Mouse (Mus musculus) liver, postnatal 0 days (tissue): Measurements from ENCODE around the gene Vac14. TPM values are rescaled to one million over a fixed set of nuclear protein-coding genes. Genes with fewer than 3 reads are reported as not detected.

Source experiments
- ATAC-seq: fragments of 200-750 bp; cut with Nextera tagmentation; 2 replicates; pipeline ENCODE4 v1.8.0; 2017; ENCODE audit warnings: mild to moderate bottlenecking, moderate library complexity
- DNase-seq: peaks from one replicate; pipeline ENCODE4 v3.0.0-alpha.2; 2016
- H3K27ac ChIP-seq: fragments of 300-500 bp; sonication (generic); 2 replicates; pipeline ENCODE4 v1.5.1; 2014; ENCODE audit warnings: antibody characterized with exemption, moderate library complexity, mild to moderate bottlenecking, low read depth
- H3K27me3 ChIP-seq: fragments of 300-500 bp; sonication (generic); 2 replicates; pipeline ENCODE4 v1.6.1; 2014; ENCODE audit warnings: low read length, control low read depth, mixed read lengths; ENCODE audit not compliant: insufficient read depth
- H3K36me3 ChIP-seq: fragments of 300-500 bp; sonication (generic); replicated peaks from 2 replicates; pipeline ENCODE4 v1.6.1; 2014; ENCODE audit warnings: mild to moderate bottlenecking, control low read depth, low read length, moderate library complexity, mixed read lengths; ENCODE audit not compliant: insufficient read depth
- H3K4me1 ChIP-seq: fragments of 300-500 bp; sonication (generic); 2 replicates; pipeline ENCODE4 v1.6.1; 2014; ENCODE audit warnings: antibody characterized with exemption, mild to moderate bottlenecking, control low read depth; ENCODE audit not compliant: insufficient read depth
- H3K4me2 ChIP-seq: fragments of 300-500 bp; sonication (generic); 2 replicates; pipeline ENCODE4 v1.6.1; 2014; ENCODE audit warnings: low read depth, mild to moderate bottlenecking, low read length, moderate library complexity, mixed read lengths
- H3K4me3 ChIP-seq: fragments of 300-500 bp; sonication (generic); 2 replicates; pipeline ENCODE4 v1.5.1; 2014; ENCODE audit warnings: low read depth, low read length
- H3K9ac ChIP-seq: fragments of 300-500 bp; sonication (generic); replicated peaks from 2 replicates; pipeline ENCODE4 v1.6.1; 2014; ENCODE audit warnings: mild to moderate bottlenecking, moderate library complexity
- H3K9me3 ChIP-seq: fragments of 300-500 bp; sonication (generic); 2 replicates; pipeline ENCODE4 v1.6.1; 2016; ENCODE audit warnings: mild to moderate bottlenecking, control low read depth, low read length, mixed read lengths
- CTCF ChIP-seq: sonication (generic); IDR thresholded peaks from 2 replicates; pipeline ENCODE4 v1.5.1; 2016; ENCODE audit warnings: antibody characterized with exemption, low read depth
- EP300 ChIP-seq: IDR thresholded peaks from 2 replicates; pipeline ENCODE4 v1.6.1; 2016; ENCODE audit warnings: antibody characterized with exemption, low read depth, mild to moderate bottlenecking
- WGBS: fragments of 180-500 bp; shearing (Covaris S2); extraction: QIAGEN DNeasy Blood & Tissue Kit; methylation state at CpG from one replicate; pipeline ENCODE4 v1.1.7; 2014; ENCODE audit not compliant: insufficient replicate concordance; 5-methylcytosine and 5-hydroxymethylcytosine counted together
- polyA plus RNA-seq: library from polyadenylated mRNA; unstranded; fragments of >200 nt; fragmentation: Nextera tagmentation; extraction: Ambion mirVana; gene quantifications from 2 replicates; pipeline ENCODE4 v1.2.1, GENCODE M21; 2015

The Vac14 gene
- polyA plus RNA-seq, 1 experiment from 2014 or later: 5.5 TPM

DNA sequence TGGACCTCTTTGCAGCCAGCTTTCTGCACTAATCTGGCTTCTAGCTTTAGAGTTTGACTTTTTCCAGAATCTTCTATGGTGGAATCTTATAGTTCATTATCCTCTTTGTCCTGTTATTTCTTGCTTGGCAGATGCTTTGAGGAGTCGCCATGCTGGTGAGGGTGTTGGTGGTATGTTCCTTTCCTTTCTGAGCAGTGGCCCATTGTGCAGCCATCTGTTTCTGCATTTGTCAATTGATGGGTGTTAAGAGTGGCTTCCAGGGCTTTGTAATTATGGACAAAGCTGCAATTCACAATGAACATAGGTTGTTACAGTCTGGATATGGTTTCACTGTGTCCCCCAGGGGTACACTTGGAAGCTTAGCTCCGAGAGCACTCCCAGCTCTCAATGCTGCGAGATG is 146.3 kb downstream of the Vac14 start:
- H3K4me3 ChIP-seq: no peak overlapping the region

DNA sequence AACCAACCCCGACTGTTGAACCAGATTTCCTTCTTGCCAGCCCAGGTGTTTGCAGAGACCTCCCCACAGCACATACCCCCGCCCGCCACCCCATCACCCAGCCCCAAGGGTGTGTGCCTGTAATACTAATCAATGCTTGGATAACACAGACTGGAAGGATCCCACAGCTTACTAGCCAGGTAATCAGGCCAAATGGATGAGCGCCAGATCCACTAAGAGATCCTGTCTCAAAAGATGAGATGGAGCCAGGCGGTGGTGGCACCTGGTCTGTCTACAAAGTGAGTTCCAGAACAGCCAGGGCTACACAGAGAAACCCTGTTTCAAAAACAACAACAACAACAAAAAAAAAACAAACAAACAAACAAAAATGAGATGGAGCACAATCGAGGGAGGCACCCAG is 148.9 kb downstream of the Vac14 start:
- H3K9ac ChIP-seq: no peak overlapping the region
- TF ChIP-seq EP300 (no peak), CTCF (no peak)
- no peak for ATAC-seq
- no peak overlapping the region for H3K27ac ChIP-seq
- no peak overlapping the region for H3K4me2 ChIP-seq
- no peaks in the 10 kb centered on the region for H3K9me3 ChIP-seq
- H3K4me1 ChIP-seq: no peaks in the 10 kb centered on the region
- WGBS: 80% methylated on average over 6 of the region's 6 CpGs
- no peaks in the 10 kb centered on the region for H3K27me3 ChIP-seq
- DNase-seq: no peak
- H3K36me3 ChIP-seq: no peaks in the 10 kb centered on the region
- no peak overlapping the region for H3K4me3 ChIP-seq

More for the DNA sequence above, 146.3 kb downstream of the Vac14 start:
- WGBS: 85% methylated on average over 3 of the region's 3 CpGs
- no peaks in the 10 kb centered on the region for H3K36me3 ChIP-seq
- no peak for ATAC-seq
- no peaks in the 10 kb centered on the region for H3K27me3 ChIP-seq
- TF ChIP-seq EP300 (no peak), CTCF (no peak)
- no peak overlapping the region for H3K4me2 ChIP-seq
- no peak for DNase-seq
- no peak overlapping the region for H3K9ac ChIP-seq
- H3K27ac ChIP-seq: no peak overlapping the region
- H3K4me1 ChIP-seq: no peaks in the 10 kb centered on the region
- H3K9me3 ChIP-seq: no peaks in the 10 kb centered on the region

Other genes with a start within 250 kb of the Vac14 start
- gene Mtss1l, start 102.9 kb downstream of the Vac14 start, polyA plus RNA-seq: 0.95 and 1.2 TPM in 2 replicates
- gene Il34, start 187.3 kb downstream of the Vac14 start, polyA plus RNA-seq: 0.47 and 0.91 TPM in 2 replicates
- 22.5 and 22.7 TPM in 2 replicates for gene Cog4, start 228.0 kb downstream of the Vac14 start, polyA plus RNA-seq
- 24.9 and 31.2 TPM in 2 replicates for gene Sf3b3, start 228.2 kb downstream of the Vac14 start, polyA plus RNA-seq